Mouse (Mus musculus): ENCODE measurements at regions not wholly inside any gene's neighbourhood (a gene's known extent, or its start where the extent isn't known, plus 50 kb on each side); places are given as distances from the start of the nearest gene placed in this dataset.

DNA sequence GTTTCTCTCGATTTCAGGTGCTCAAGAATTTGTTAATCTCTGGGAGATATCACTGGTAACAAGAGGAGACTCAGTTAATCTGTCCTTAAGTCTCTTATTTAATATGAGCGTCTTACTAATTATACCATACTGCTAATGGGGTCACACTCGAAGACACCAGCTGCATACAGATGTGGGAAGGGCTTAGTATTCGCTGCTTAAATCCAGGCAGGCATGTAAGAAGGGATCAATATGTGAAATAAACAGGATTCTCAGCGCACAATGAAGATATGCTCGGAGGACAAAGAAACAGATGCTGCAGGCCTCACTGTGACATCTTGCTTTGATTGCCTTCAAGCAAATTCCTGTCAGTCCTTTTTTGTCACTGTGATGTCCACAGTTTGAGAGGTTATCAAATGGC lies 108.3 kb downstream of the Zwint start:
- intact Hi-C loops (cut with DNase I), result no loop called here

GRCm38 (mm10) chr10:72778356-72778755 lies 123.7 kb downstream of the Zwint start:
- intact Hi-C loops (cut with DNase I), result no loop called here
- DNase-seq, result peak in 1 of 2 experiments; percentile 2

More for the DNA sequence above, 108.3 kb downstream of the Zwint start:
- DNase-seq, result no peak

- DNase-seq, result no peak
- intact Hi-C loops (cut with DNase I), result no loop called here
Observed at GRCm38 (mm10) chr10:72811614-72812013, 157.0 kb downstream of the Zwint start.

DNA sequence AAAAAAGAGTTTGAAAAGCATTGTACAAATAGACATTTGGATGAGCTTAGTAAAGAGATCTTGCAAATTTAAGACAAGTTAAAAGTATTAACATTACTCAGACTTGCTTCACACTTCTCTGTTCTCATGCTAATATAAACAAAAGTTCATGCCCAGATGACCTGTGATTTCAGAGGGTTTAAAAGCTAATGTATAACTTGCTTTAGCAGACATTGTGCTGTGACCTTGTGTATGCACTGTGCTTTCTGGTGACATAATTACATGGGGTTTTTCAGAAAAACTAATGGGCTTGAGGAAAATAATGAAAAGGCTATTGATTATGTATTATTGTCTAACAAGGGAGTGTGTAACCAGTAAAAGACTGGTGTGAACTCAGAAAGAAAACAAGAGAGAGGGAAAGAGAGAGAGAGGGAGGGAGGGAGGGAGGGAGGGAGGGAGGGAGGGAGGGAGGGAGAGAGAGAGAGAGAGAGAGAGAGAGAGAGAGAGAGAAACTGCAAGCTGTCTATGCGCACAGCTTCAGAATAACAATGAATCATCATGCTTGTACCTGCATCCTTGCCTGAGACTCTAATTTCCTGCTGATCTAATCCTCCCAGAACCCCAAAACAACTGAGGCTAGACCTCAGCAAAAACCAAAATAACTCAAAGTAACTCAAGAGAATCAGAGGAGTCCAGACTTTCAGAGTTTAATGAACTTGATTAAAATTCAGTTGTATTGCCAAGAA lies 192.9 kb downstream of the Zwint start:
- intact Hi-C loops (cut with DNase I), result no loop called here

DNA sequence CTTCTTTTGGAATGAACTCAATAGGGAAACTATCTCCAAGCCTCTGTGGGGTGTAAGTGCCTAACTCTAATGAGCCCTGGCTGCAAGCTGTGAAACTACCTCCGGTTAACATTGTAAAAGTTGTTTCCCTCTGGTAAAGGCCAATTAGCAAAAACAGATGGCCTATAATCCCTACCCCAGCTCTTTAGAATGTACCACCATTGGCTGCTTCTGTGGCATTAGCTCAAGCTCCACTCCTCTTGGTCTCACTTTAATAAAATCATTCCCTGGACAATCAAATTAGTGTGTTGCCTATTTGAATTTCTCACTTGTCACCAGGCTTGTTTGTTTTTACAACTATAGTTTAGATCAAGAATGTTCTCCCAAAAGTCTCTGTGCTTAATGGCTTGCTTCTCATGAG lies 213.3 kb downstream of the Zwint start:
- no peak for DNase-seq
- intact Hi-C loops (cut with DNase I), result no loop called here

More for the DNA sequence above, 192.9 kb downstream of the Zwint start:
- no peak for DNase-seq

All from heart, postnatal 10 days (tissue).